Mouse (Mus musculus) granulocyte monocyte progenitor cell, adult 5-6 weeks (primary cell): ENCODE measurements at regions not wholly inside any gene's neighbourhood (a gene's known extent, or its start where the extent isn't known, plus 50 kb on each side); places are given as distances from the start of the nearest gene placed in this dataset.

Experiments
- ATAC-seq: replicated peaks from 2 replicates; pipeline ENCODE4 v1.8.0; 2016; ENCODE audit warnings: mild to moderate bottlenecking, moderate TSS enrichment, inconsistent platforms; ENCODE audit not compliant: poor library complexity, severe bottlenecking

DNA sequence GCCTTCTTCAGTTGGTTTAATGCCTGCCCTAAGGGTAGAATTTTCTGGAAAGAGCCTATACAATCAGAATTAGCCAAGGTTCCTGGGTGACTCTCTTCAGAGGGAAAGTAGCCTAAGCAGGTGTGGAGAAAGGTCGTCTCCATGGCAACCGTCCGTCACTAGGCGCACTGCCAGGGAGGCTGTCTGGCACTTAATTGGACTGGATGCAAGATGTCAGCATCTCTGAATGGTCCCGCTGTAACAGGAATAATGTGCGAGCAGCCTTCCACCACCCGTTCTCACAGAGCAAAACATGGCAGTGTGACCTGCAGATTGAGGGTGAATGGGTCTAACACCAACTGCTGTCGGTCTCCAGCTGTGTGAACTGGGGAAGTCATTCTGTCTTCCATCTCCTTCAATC, 389.6 kb upstream of the Hnrnpa3 start:
- no peak for ATAC-seq

DNA sequence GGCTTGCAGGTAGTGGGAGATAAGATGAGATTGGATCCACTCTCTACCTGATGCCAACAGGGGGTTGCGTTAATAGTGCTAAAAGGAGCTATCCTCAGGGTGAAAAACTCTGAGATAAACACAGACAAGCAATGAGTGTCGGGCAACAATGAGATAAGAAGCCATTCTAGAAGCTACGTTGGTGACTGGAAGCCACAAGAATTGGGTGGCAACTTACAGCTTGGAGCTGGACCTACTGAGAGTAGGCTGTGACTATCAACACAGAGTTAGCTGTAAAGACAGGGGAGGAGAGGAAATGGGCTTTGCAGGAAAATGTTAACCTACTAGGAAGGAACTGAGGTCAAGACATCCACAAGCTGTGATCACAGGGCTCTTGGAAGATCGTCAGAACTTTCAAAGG, 388.9 kb upstream of the Hnrnpa3 start:
- no peak for ATAC-seq

DNA sequence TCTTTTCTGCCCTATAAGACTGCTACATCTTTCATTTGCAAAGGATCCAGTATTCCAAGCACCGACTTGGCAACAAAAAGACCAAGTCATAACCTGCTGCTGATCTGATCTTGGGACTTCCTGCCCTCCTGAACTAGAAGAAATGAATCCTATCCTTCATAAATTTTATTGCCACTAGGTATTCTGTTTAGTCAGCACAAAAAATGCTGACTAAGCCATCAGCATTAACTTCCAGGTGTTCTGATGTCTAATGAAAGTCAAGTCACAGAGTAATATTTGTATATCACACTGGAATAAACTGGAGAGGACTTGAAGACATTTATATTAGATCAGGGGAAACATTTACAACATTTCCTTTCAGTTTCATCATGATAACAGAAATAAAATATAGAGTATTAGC, 371.2 kb upstream of the Hnrnpa3 start:
- ATAC-seq, result no peak

DNA sequence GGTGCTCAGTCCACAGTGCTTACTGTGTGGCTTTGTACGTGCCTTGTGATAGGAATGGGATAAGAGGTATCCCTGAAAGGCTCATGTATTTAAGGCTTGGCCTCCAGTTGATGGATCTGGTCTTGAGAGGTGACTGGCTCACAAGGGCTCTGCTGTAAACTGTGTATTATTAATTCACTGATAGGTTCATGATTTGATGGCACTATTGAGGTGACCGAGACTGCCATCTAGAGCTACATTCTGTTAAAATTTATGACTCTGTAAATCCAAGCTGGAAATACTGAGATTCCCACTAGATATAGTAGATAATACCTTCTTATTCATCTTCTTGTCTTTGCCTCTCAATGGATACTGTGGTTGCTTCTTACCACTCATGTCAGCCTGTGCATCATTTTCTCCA, 367.4 kb upstream of the Hnrnpa3 start:
- no peak for ATAC-seq

DNA sequence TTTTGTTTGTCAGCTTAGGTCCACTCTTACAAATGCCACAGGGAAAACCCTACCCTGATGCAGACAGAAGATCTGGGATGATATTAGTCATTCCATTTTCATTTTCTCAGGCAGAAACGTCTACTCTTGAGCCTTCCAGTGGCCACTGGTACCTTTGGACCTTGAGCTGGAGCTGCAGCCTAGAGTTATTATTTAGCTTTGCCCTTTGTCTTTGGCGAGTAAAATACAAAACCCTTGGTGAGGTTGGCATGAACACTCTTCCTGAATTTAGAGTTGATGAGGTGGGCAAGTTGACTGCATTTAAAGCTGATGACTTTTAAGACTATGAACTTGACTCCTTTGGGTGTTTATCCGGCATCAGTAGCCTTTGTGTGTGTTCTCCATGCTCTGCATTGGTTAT, 352.2 kb upstream of the Hnrnpa3 start:
- no peak for ATAC-seq

- no peak for ATAC-seq
Observed at GRCm38 (mm10) chr2:75311191-75311590, 347.9 kb upstream of the Hnrnpa3 start.

DNA sequence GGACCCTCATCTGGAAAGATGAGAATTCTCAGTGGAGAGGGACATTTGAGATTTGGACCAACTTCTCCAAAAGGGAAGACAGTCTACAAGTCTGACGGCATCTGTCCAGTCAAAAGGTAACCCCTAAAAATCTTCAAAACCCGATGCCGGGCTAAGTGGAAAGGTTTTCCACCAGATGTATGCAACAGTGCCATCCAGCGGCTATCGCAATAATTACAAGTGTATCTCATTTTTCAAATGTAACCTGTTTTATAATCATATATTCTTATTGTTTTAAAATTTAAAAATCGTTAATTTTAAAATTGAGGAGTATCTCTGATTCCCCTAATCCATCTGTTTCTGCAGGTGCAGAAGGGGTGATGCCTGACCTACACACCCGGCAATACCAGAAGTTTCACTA, 346.8 kb upstream of the Hnrnpa3 start:
- peak; percentile 67 for ATAC-seq

GRCm38 (mm10) chr2:75315341-75315740, 343.7 kb upstream of the Hnrnpa3 start:
- no peak for ATAC-seq

- ATAC-seq, result no peak
Observed at GRCm38 (mm10) chr2:75318190-75318589, 340.9 kb upstream of the Hnrnpa3 start.

DNA sequence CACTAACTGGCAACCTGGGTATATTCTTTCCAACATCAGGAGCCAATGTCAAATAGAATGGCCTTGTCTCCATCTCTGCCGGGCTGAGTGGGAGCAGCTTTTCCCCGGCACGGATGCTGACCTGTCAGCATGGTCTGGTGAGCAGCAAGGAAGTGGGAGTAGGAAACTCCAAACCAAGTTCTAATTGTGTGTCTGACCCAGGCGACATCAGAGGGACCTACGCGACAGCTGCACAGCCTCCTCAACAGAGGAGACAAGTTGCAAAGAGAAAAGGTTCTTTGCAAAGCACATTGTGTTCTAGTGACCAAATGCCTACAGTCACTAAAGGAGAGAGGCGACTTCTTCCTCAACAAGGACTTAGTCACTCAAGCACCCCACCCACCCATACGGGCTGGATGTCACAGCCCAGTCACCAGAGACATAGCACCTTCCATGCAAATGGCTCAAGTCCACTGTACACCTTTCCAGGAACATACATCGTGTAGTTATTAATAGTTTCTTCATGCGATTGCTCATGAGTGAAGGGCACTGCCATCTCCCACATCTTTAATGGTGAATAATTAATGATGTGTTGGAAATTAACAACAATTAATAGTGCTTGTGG, 334.8 kb upstream of the Hnrnpa3 start:
- no peak for ATAC-seq

GRCm38 (mm10) chr2:75329598-75329997, 329.5 kb upstream of the Hnrnpa3 start:
- ATAC-seq, result no peak

- no peak for ATAC-seq
Observed at GRCm38 (mm10) chr2:75341310-75341709, 317.8 kb upstream of the Hnrnpa3 start.

GRCm38 (mm10) chr2:75341726-75342280, 317.3 kb upstream of the Hnrnpa3 start:
- no peak for ATAC-seq

- no peak for ATAC-seq
Observed at GRCm38 (mm10) chr2:75350902-75351301, 308.2 kb upstream of the Hnrnpa3 start.

GRCm38 (mm10) chr2:75351965-75352364, 307.1 kb upstream of the Hnrnpa3 start:
- ATAC-seq, result no peak

DNA sequence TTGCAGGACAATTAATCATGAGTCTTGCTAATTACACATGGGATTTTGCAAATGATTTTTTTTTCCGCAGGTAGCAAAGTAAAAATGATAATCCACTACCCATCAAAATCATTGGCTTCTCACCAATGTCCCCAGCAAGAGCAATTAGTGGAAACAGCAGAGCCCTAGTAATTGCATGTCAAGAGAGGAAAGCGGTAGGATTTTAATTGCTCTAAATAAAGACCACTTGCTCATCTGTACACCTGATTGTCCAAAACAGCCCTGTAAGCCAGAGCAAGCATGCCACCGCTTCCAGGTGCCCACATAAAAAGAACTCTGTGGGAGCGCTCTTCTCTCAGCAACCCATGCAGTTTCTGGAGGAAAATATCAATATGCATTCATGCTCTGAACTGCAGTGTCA, 306.5 kb upstream of the Hnrnpa3 start:
- ATAC-seq, result no peak

- ATAC-seq, result no peak
Observed at GRCm38 (mm10) chr2:75356691-75357375, 302.2 kb upstream of the Hnrnpa3 start.

DNA sequence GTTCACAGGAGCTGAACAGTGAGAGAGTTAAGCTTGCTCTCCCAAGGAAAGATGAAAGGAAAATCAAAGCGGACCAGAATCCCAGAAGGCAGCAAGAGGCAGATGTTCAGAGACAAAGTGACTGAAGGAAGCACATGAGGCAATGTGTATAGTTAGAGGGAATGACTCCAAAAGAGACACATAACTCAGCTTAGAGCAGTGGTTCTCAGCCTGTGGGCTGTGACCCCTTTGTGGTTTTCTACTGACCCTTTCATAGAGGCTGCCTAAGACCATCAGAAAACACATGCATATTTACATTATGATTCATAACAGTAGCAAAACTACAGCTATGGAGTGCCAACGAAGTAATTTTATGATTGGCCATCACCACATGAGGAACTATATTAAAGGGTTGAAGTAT, 301.5 kb upstream of the Hnrnpa3 start:
- no peak for ATAC-seq

DNA sequence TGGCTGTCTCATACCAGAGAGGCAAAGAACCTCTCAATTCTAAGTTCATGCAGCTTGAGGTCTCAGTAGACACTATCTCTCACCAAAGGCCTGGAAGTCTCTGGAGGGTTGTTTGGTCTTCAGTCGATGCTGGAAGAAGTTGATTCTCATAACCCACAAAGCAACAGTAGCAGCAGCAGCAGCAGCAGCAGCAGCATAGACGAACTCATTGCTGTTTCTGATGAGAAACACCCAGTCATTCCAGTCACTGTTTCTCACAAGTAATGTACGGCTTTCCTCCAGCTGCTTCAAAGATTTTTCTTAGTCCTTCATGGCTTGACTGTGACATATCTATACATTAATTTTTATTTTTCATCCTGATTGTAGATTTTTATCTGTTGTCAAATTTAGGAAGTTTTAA, 298.1 kb upstream of the Hnrnpa3 start:
- ATAC-seq, result no peak

DNA sequence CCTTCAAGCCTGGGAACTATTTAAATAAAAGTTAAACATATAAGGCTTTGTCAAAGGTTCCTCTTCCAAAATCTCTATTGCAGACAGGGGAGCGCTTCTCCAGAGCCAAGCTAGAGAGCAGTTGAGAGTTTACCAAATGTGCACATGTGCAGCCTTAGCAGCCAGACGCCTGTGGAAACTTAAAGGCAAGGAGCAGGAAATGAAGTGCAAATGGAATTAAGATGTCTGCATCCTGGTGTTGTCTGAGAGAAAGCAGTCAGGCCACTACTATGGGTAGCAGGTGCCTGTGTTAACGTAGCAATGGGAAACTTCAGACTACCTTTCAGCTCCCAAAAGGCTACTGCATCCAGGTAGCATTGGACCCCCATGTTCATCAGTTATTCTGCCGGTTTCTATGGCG, 282.4 kb upstream of the Hnrnpa3 start:
- ATAC-seq, result no peak

DNA sequence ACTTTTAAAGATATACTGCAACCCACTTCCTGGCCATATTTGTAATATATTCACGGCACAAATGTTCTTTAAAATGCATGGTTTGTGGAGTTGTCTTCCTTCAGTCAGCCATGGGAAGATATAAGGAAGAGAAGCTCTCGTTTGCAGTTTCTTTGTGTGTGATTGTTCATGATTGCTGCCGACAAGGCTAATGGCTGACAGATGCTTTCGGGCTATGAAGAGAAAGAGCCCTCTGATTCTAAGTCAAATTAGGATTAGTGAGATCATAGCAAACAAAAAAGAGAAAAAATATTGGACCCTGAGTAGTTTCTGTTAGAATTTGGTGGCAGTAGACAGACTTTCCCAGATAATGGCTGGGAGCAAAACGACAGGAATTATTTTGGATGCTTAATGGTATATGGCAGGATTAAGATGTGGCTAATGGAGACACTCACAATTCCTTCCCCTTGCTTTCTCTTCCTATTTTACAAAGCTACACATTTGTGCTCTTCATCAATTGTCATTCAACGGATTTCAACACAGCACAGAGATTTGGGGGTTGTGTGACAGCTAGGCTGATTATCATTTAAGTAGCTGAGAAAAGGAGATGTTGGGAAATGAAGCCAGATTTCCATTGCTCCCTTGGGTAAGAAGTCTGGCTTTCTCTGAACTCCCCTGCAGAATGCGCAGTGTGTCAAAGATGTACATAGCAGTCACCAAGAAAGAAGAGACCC, 273.4 kb upstream of the Hnrnpa3 start:
- ATAC-seq, result no peak

- no peak for ATAC-seq
Observed at GRCm38 (mm10) chr2:75386636-75387035, 272.4 kb upstream of the Hnrnpa3 start.
